Mouse (Mus musculus) cerebellum, adult 9-11 months (tissue): ENCODE measurements at regions not wholly inside any gene's neighbourhood (a gene's known extent, or its start where the extent isn't known, plus 50 kb on each side); places are given as distances from the start of the nearest gene placed in this dataset.

Experiments
- DNase-seq: peaks from one replicate; pipeline ENCODE4 v3.0.0; 2022

DNA sequence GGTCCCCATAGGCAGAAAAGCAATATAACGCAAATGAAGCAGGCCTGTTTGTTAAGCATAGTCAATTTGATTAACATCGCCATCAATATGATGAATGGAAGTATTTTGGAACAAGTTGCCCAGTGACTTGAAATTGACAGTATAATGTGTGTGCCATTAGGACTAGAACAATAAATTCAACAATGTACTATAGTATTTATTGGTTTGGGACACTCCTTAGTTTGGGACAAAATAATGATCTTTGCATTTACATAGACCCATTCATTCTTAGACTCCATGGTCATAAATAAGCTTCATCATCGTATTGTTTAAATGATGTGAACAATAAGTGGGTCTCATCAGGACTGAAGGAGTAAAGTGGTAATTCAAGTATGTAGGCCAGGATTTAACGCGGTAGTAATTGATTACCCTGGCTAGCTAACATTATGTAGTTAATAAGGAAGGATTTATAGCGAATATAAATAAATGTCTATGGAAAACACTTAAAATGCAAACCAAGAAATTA lies 2933.6 kb upstream of the 5930422O12Rik start:
- no peak for DNase-seq

DNA sequence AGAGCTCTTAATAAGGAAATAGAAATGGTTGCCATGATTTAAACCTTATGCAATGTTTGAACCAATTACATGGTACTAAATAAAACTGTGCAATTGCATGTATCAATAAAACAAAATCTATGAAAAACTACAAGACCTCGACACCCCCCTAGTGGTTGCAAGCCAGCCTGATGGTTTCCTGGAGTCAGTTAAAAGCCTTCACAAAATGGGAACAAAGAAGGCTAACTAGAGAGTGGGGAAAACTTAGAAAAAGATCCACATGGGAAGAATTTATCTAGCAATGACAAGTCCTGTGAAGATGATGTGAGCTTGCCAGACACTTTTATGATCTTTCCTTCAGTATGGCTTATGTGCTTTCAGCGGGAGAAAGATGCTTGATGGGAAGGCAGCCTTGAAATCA lies 2926.3 kb upstream of the 5930422O12Rik start:
- DNase-seq: no peak

DNA sequence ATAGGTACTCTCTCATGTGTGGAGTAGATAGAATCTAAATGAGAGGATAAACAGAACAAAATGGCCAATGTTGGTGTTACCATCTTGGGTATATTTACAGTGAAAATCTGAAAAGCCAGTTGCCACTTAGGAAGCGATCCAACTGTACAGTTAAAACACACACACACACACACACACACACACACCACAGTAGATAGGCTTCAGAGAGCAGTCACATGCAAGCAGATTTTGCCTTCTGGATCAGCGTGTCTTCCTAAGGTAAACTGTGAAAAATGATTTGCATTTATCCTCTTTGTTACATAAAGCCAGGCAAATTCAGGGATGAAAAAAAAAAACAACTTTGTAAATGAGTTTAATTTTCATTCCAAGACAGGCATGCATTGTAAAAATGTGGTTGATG lies 2917.2 kb upstream of the 5930422O12Rik start:
- DNase-seq: no peak

DNA sequence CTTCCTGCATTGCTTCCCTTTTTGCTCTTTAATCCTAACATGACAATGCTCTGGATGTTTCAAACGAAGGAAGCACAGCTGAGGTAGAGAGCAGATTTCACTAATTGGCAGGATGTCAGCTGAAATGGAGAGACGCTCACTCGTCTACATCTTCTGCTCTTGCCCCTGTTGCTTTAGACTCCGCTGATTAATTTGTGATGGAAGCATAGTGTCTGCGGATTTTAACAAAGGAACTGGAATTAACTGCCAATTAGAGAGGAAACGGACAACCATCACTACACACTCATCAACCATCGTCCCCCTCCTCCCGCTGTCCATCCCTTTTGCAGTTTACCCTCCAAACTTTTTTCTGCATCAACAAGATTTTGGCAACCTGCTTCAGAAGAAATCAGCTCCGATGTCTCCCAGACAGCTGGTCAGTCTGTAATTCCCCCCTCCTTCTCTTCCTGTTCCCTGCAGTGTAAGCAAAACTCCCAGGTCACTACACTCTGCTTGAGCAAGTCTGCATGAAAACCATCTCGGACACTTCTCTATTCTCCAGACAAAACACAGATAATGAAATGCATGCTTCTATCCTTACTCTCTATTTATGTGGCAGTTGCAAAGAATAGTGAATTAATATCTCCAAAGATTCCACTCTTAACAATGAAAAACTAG lies 2905.6 kb upstream of the 5930422O12Rik start:
- DNase-seq: no peak

GRCm38 (mm10) chr8:30532862-30533500 lies 2895.5 kb upstream of the 5930422O12Rik start:
- no peak for DNase-seq

DNA sequence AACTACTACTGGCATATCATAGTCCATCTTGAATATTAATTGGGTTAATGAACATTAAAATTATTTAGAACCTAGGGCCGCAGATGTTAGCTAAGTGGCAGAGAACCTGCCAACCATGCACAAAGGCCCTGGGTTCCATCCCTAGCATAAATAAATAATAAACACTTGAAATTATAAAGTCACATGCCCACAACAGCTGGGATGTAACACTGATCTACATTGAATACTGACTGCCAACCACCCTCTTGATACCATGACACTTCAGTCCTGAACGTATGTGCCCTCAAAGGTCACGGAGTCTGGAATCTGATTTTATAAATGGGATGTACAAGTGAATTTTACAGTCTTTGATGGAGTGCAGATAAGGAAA lies 2895.0 kb upstream of the 5930422O12Rik start:
- no peak for DNase-seq

DNA sequence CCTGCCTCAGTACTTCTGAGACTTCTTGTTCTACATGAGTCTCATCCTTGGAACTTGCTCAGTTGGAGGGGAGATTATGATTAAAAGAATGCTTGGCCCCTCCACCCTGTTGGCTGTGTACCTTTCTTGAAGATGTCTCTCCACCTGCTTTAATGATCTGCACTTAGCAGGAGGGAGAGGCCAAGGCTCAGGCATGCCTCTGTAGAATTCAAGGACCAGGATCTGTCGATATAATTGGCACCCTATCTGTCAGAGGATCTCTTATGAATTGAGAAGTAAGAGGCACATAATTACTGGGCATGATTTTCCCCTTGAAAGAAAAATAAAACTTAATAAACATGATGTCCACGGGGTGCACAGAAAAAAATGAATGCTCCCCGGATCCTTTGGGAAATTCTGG lies 2893.1 kb upstream of the 5930422O12Rik start:
- DNase-seq: no peak

DNA sequence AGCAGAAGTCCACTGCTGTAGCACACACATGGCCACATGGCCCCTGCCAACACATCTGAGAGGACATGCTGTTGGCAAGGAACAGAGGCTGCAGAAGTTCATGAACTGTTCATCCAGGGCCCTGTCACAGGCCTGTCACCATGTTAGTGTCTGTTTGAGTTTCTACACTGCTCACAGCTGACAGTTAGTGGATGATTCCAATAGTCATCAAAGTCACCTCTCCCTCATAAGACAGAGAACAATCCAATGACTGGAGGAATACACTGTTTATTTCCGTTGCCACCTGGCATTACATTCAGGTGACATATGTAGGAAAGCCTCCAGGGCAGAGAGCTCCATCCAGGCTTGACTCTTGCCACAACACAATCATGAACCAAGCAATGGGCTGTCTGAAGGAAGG lies 2886.3 kb upstream of the 5930422O12Rik start:
- DNase-seq: peak; percentile 4

GRCm38 (mm10) chr8:30547820-30548219 lies 2880.7 kb upstream of the 5930422O12Rik start:
- DNase-seq: no peak

DNA sequence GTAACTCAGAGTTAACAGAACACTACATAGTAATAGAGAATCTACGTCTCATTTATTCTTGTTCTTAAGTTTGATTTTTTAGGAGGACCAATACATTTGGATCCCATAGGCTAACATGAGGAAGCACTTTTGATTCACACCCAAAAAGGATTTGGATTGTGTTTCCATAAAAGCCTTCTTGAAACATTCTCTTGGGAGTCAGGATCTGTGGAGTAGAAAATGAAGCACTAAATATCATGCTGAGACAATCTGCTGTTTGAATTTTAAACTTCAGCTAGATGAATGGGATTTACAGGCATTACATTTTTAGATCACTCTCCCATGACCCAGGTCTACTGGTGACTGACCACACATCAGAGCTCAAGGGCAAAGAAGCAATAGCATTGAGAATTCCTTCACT lies 2877.5 kb upstream of the 5930422O12Rik start:
- no peak for DNase-seq

DNA sequence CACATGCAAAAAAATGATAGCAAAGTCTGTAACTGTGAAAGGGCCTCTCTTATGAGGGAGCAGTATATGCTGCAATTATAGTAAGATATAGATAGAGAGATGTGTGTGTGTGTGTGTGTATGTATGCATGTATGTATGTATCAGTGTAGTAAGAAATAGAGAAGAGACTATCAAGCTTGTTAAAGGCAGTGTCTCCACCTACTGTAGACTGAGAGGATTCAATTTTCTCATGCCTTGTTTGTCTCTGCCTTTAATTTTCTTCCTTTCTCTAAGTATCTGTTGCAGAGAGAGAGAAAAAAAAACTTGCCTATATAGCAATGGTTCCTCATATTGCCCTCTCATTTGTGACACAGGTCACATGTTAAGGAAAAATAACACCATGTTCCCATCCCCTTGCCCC lies 2871.1 kb upstream of the 5930422O12Rik start:
- DNase-seq: no peak

DNA sequence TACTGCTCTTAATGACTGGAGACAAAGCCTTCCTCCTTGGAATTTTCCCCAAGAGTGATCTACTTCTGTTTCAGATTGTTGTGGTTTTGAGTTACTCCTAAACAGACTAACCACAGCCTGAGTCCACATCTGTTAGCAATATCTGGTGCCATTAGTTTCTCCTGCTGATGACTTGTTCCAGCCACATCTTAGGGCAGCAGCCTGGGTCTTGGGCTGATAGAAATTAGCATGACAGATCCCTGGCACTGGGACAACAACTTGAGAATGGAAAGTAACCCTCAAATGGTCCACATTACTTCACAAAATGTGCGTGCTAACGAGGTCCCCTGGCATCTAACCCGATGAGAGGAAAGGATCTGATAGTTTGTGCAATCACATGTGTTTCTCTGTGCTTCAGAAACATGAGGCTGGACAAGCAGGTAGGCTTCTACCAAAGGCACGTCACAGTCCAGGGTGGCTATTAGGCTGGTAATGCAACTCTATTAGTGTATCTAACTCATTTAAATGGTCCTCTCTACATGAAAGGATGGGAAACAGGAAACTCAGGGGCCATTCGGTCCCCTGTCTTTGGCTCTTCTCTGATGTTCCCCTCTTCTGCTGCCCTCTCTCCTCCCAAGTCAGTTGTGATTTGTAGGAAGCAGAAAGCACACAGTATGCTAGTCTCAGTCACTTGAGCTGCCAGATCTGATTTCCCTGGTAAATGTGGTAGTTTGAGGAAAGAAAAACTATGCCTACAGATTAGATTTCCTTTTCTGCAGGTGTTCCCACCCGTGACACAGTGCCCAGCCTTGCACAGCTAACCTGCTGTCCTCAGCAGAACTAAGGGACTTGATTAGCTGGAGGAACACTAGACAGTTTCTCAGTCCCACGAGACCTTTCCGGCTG lies 2866.9 kb upstream of the 5930422O12Rik start:
- DNase-seq: no peak

GRCm38 (mm10) chr8:30569799-30570198 lies 2858.7 kb upstream of the 5930422O12Rik start:
- no peak for DNase-seq

DNA sequence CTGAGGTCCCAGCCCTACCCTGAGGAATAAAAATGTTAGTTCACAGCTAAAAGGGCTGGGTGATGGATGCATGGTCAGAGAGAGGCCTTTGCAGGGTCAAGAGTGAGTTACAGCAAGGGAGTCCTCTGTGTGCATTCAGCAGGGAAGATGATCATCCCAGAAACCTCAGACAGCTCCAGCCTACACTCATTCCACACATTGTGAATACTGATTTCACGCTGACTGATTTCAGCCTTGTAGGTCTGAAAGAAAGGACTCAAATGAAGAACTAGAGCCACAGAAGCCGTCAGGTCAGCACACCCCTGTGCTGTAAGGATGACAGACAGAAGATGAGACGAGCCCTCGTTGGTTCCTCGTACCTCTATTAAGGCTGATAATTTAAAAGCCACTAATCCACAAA lies 2858.0 kb upstream of the 5930422O12Rik start:
- no peak for DNase-seq

DNA sequence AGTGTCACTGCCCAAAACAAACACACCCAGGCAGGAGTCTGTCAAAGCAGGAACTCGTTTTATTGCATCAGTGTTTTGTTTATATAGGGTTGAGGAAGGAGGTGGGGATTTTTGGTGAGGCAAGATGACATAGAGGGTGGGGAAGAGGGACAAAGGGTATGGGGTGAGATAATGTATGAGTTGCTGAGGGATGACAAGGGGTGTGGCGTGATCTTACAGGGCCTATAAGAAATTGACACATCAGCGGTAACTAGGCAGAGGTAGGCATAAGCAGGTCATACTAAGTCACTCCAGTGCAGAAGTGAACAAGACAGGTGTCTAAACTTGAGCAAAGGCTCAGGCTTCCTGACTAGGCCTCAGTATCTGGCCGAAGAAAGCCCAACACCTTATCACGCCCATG lies 2841.0 kb upstream of the 5930422O12Rik start:
- no peak for DNase-seq

- no peak for DNase-seq
Observed at GRCm38 (mm10) chr8:30602421-30602820, 2826.1 kb upstream of the 5930422O12Rik start.

GRCm38 (mm10) chr8:30630332-30630731 lies 2798.2 kb upstream of the 5930422O12Rik start:
- DNase-seq: no peak

DNA sequence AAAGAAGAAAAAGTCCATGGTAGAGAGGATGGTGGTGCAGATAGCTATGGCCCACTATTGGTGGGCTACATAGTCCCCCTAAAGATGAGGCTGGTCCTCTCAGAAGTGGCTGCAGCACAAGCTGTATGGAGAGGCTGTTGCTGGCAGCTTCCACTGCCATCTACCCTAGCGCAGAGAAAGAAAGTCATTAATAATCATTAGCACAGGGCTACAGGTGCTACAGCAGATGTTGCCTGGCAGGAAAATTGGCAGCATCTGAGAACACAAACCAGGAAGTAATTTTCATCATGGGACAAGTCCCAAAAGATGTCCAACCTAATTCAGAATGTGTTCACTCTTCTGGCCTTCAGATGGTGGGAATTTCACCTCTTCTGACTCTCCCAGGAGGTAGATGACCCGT lies 2791.7 kb upstream of the 5930422O12Rik start:
- DNase-seq: peak; percentile 76

- peak; percentile 72 for DNase-seq
Observed at GRCm38 (mm10) chr8:30642866-30643690, 2785.4 kb upstream of the 5930422O12Rik start.

DNA sequence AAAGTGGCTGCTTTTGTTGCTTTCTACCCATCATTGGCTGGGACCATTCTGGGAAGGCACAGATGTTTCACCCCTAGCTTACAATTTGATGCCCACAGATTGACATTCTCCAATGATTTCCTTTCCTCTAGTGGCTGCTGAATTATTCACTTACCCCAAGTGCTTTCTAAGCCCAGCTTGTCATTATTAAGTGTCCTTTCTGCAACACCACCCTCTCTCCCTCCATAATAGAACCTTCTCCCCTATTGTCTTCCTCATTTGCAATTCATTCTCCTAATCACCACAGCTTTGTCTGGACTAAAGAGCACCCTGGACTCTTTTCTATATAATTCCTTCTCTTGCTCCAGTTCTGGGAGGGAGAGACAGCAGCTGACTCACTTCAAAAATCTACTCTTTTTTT lies 2780.0 kb upstream of the 5930422O12Rik start:
- DNase-seq: no peak

DNA sequence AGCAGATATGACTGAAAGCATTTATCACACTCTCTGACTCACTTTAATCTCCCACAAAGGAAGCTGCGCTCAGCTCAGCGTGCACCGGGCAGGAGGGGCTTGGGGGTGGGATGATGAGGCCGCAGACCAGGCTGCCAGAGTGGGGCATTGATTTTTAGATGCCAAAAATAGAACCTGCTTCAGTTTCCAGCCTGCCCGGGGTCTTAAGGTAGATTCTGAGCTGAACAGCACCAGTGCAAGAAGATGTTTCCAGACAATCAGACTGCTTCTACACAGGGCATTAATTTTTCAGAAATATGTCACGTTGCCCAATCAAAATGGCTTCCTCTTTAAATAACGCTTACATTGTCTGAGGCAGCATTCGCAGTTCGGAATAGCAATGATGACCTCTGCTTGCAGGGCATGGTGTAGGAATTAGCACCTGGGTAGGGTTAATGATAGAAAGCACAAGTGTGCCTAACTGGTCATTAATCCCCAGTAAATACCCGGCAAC lies 2772.7 kb upstream of the 5930422O12Rik start:
- DNase-seq: no peak

DNA sequence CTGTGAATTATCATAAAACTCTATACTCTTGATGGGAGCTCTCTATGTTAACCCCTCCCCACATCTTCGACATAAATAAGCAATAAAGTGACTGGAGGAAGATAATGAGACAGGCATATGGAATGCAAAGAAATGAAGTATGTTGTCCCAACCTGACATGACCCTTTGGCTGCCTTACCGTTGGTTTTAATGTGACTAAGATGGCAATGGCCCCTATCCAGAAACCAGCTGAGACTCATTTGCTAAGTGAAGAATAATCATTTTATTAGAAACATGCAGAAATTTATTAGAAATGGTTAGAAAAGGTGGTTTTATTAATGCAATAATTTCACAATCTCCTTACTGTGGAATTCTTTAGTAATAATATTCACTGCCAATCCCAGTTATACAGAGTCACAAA lies 2767.2 kb upstream of the 5930422O12Rik start:
- no peak for DNase-seq

- DNase-seq: no peak
Observed at GRCm38 (mm10) chr8:30669451-30669850, 2759.1 kb upstream of the 5930422O12Rik start.
